Mouse (Mus musculus): ENCODE results near the gene Apoe. TPM values are rescaled to one million over a fixed set of nuclear protein-coding genes. Genes with fewer than 3 reads are reported as not detected.

The Apoe gene
- polyA plus RNA-seq, 2 experiments = 365 to 413 TPM

DNA sequence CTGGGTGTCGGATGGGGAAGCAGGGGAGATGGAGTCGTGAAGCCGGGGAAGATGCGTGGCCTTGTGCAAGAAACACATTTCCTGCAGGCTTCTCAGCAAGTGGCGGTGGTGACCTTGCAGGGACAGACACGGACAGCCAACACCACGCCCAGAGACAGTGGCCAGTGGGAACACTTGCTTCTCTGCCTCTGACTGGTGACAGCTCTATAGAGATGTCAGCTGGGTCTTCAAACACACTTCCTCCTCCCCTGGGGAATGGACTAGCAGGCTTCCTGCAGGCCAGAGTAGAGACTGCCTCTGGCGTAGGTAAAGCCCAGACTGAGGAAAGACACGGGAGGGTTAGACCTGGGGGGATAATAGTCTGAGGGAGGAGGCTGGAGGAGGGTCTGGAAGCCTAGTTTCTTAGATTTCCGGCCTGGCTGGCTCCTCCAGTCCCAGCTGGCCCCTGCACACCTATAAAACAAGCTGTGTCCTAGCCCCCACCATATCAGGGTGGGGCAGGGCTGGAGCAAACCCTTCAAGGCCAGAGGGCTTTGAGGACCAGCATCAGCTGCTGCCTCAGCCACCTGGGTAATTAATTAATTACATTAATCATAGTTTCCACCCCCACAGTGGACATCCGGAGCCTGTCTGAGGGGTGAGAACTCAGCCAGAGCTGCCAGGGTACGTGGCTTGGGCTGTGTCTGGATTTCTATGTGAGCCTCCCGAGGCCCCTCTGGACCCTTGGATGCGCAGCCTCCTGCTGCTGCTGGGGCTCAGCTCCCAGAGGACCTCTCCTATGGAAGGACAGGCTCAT lies 45.8 kb upstream of the Apoe start:
- no peak overlapping the region for H3K27ac ChIP-seq (replicated peaks; ENCODE audit: low read depth, low read length)
- no peaks in the 10 kb centered on the region for H3K27me3 ChIP-seq (ENCODE audit: control insufficient read depth, insufficient read depth, low read length)
- H3K36me3 ChIP-seq (ENCODE audit: control insufficient read depth, insufficient read depth, low read length) = peaks cover 11% of the 10 kb centered on the region
- no peak overlapping the region for H3K9ac ChIP-seq (ENCODE audit: low read depth, low read length, severe bottlenecking)
- WGBS = 53% methylated on average over 14 of the region's 14 CpGs
- H3K9me3 ChIP-seq (ENCODE audit: control insufficient read depth, low read length) = no peaks in the 10 kb centered on the region
- TF ChIP-seq POLR2A (IDR thresholded peaks at IDR 0.05; ENCODE audit: borderline replicate concordance, extremely low read depth, insufficient read depth, insufficient read length) = no peak
- H3K4me1 ChIP-seq (ENCODE audit: control insufficient read depth, insufficient read depth, low read length) = peaks cover 27% of the 10 kb centered on the region
- H3K4me2 ChIP-seq (replicated peaks; ENCODE audit: low read depth, low read length, severe bottlenecking) = no peak overlapping the region
- H3K4me3 ChIP-seq (replicated peaks; ENCODE audit: low read length) = no peak overlapping the region
- no peak for ATAC-seq (ENCODE audit: low FRiP score, low read depth)
- no peak for DNase-seq (ENCODE audit: low spot score)

DNA sequence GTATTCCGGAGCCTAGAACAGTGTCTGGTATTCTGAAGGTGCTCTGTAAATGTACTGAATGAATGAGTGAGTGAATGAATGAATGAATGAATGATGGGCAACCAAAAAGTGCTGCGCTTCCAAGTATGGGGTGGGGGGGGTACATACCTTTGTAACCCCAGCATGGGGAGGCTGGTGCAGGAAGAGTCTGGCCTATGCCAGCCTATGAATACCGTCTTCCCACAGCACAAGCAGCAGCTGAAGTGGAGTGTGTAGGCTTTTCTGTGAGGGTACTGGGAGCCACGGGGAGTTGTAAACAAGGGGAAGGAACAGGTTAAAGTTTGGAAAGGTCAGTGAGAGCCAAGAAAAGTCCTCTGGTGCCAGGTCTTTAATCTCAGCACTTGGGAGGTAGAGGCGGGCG lies 44.8 kb upstream of the Apoe start:
- peaks cover 11% of the 10 kb centered on the region for H3K36me3 ChIP-seq (ENCODE audit: control insufficient read depth, insufficient read depth, low read length)
- no peaks in the 10 kb centered on the region for H3K27me3 ChIP-seq (ENCODE audit: control insufficient read depth, insufficient read depth, low read length)
- ATAC-seq (ENCODE audit: low FRiP score, low read depth) (no peak), DNase-seq (ENCODE audit: low spot score) (no peak)
- WGBS = 87% methylated on average over 6 of the region's 6 CpGs
- H3K4me3 ChIP-seq (replicated peaks; ENCODE audit: low read length) = no peak overlapping the region
- no peak overlapping the region for H3K27ac ChIP-seq (replicated peaks; ENCODE audit: low read depth, low read length)
- no peaks in the 10 kb centered on the region for H3K9me3 ChIP-seq (ENCODE audit: control insufficient read depth, low read length)
- TF ChIP-seq POLR2A (IDR thresholded peaks at IDR 0.05; ENCODE audit: borderline replicate concordance, extremely low read depth, insufficient read depth, insufficient read length) = no peak
- H3K4me2 ChIP-seq (replicated peaks; ENCODE audit: low read depth, low read length, severe bottlenecking) = no peak overlapping the region
- H3K4me1 ChIP-seq (ENCODE audit: control insufficient read depth, insufficient read depth, low read length) = peaks cover 27% of the 10 kb centered on the region
- H3K9ac ChIP-seq (ENCODE audit: low read depth, low read length, severe bottlenecking) = no peak overlapping the region

GRCm38 (mm10) chr7:19742468-19742867 lies 43.5 kb upstream of the Apoe start:
- Histone ChIP-seq H3K27me3 (ENCODE audit: control insufficient read depth, insufficient read depth, low read length) (no peaks in the 10 kb centered on the region), H3K9ac (ENCODE audit: low read depth, low read length, severe bottlenecking) (no peak overlapping the region), H3K27ac (replicated peaks; ENCODE audit: low read depth, low read length) (no peak overlapping the region), H3K4me2 (replicated peaks; ENCODE audit: low read depth, low read length, severe bottlenecking) (no peak overlapping the region), H3K9me3 (ENCODE audit: control insufficient read depth, low read length) (no peaks in the 10 kb centered on the region), H3K36me3 (ENCODE audit: control insufficient read depth, insufficient read depth, low read length) (peaks cover 19% of the 10 kb centered on the region), H3K4me1 (ENCODE audit: control insufficient read depth, insufficient read depth, low read length) (peaks cover 19% of the 10 kb centered on the region), H3K4me3 (replicated peaks; ENCODE audit: low read length) (no peak overlapping the region)
- ATAC-seq (ENCODE audit: low FRiP score, low read depth) = no peak
- WGBS = 50% methylated on average over 5 of the region's 5 CpGs
- TF ChIP-seq POLR2A (IDR thresholded peaks at IDR 0.05; ENCODE audit: borderline replicate concordance, extremely low read depth, insufficient read depth, insufficient read length) = no peak
- DNase-seq (ENCODE audit: low spot score) = no peak

- TF ChIP-seq POLR2A (IDR thresholded peaks at IDR 0.05; ENCODE audit: borderline replicate concordance, extremely low read depth, insufficient read depth, insufficient read length) = no peak
- ATAC-seq (ENCODE audit: low FRiP score, low read depth) (no peak), DNase-seq (ENCODE audit: low spot score) (no peak)
- peaks cover 29% of the 10 kb centered on the region for H3K36me3 ChIP-seq (ENCODE audit: control insufficient read depth, insufficient read depth, low read length)
- H3K9ac ChIP-seq (ENCODE audit: low read depth, low read length, severe bottlenecking) = no peak overlapping the region
- no peak overlapping the region for H3K27ac ChIP-seq (replicated peaks; ENCODE audit: low read depth, low read length)
- no peak overlapping the region for H3K4me3 ChIP-seq (replicated peaks; ENCODE audit: low read length)
- 17% methylated on average over 8 of the region's 8 CpGs for WGBS
- no peak overlapping the region for H3K4me2 ChIP-seq (replicated peaks; ENCODE audit: low read depth, low read length, severe bottlenecking)
- no peaks in the 10 kb centered on the region for H3K9me3 ChIP-seq (ENCODE audit: control insufficient read depth, low read length)
- peaks cover 9% of the 10 kb centered on the region for H3K4me1 ChIP-seq (ENCODE audit: control insufficient read depth, insufficient read depth, low read length)
- no peaks in the 10 kb centered on the region for H3K27me3 ChIP-seq (ENCODE audit: control insufficient read depth, insufficient read depth, low read length)
Observed at GRCm38 (mm10) chr7:19741329-19742031, 42.5 kb upstream of the Apoe start.

GRCm38 (mm10) chr7:19740269-19740668 lies 41.3 kb upstream of the Apoe start:
- Histone ChIP-seq H3K9me3 (ENCODE audit: control insufficient read depth, low read length) (no peaks in the 10 kb centered on the region), H3K4me3 (replicated peaks; ENCODE audit: low read length) (no peak overlapping the region), H3K4me2 (replicated peaks; ENCODE audit: low read depth, low read length, severe bottlenecking) (no peak overlapping the region), H3K4me1 (ENCODE audit: control insufficient read depth, insufficient read depth, low read length) (peaks cover 8% of the 10 kb centered on the region; the same call in 1 of the 2 replicates), H3K9ac (ENCODE audit: low read depth, low read length, severe bottlenecking) (no peak overlapping the region), H3K27me3 (ENCODE audit: control insufficient read depth, insufficient read depth, low read length) (no peaks in the 10 kb centered on the region), H3K36me3 (ENCODE audit: control insufficient read depth, insufficient read depth, low read length) (peaks cover 34% of the 10 kb centered on the region), H3K27ac (replicated peaks; ENCODE audit: low read depth, low read length) (no peak overlapping the region)
- no peak for DNase-seq (ENCODE audit: low spot score)
- ATAC-seq (ENCODE audit: low FRiP score, low read depth) = no peak
- TF ChIP-seq POLR2A (IDR thresholded peaks at IDR 0.05; ENCODE audit: borderline replicate concordance, extremely low read depth, insufficient read depth, insufficient read length) = no peak
- 90% methylated on average over 11 of the region's 11 CpGs for WGBS

Data from limb, embryonic 14.5 days (tissue).